Mouse (Mus musculus) spleen, adult 2 months (tissue): ENCODE data around the gene Casc4. TPM values are rescaled to one million over a fixed set of nuclear protein-coding genes. Genes with fewer than 3 reads are reported as not detected.

Experiments
- DNase-seq, 2 experiments: peaks; one replicate each; pipeline versions ENCODE4 v3.0.0 to v3.0.0-alpha.2; 2012 to 2021; ENCODE audit warnings: low spot score in 2 of 2, low read depth in 1 of 2
- H3K27ac ChIP-seq: fragments of 200-500 bp; 2 replicates; pipeline ENCODE4 v1.5.1; 2012; ENCODE audit warnings: low read length, inconsistent platforms; ENCODE audit not compliant: insufficient read depth
- H3K27me3 ChIP-seq: fragments of 200-500 bp; 2 replicates; pipeline ENCODE4 v1.6.1; 2012; ENCODE audit warnings: mild to moderate bottlenecking, moderate library complexity, low read length, inconsistent platforms; ENCODE audit not compliant: control insufficient read depth, insufficient read depth
- H3K36me3 ChIP-seq: fragments of 200-500 bp; 2 replicates; pipeline ENCODE4 v1.6.1; 2012; ENCODE audit warnings: mild to moderate bottlenecking, low read length, inconsistent platforms; ENCODE audit not compliant: control insufficient read depth, insufficient read depth
- H3K4me1 ChIP-seq: fragments of 200-500 bp; 2 replicates; pipeline ENCODE4 v1.6.1; 2011; ENCODE audit warnings: inconsistent platforms; ENCODE audit not compliant: control insufficient read depth, insufficient read depth, insufficient read length
- H3K4me3 ChIP-seq: fragments of 200-500 bp; 2 replicates; pipeline ENCODE4 v1.5.1; 2011; ENCODE audit warnings: mild to moderate bottlenecking, inconsistent platforms; ENCODE audit not compliant: insufficient read depth, insufficient read length; ENCODE audit errors: extremely low read depth
- CTCF ChIP-seq: fragments of 200-500 bp; IDR thresholded peaks from 2 replicates; pipeline ENCODE4 v1.5.1; 2011; ENCODE audit warnings: mild to moderate bottlenecking, inconsistent platforms; ENCODE audit not compliant: insufficient read depth, insufficient read length, insufficient replicate concordance; ENCODE audit errors: extremely low read depth
- POLR2A ChIP-seq: fragments of 200-500 bp; IDR thresholded peaks from 2 replicates; pipeline ENCODE4 v1.6.1; 2011; ENCODE audit warnings: low read depth, low read length, inconsistent platforms
- WGBS: fragments of 180-500 bp; shearing (Covaris S2); methylation state at CpG from one replicate; pipeline ENCODE4 v1.1.7; 2018; 5-methylcytosine and 5-hydroxymethylcytosine counted together
- polyA plus RNA-seq: library from polyadenylated mRNA; depleted of rRNA; stranded (reverse); fragments of >200 nt; gene quantifications from 2 replicates; pipeline ENCODE4 v1.2.3, GENCODE M21; 2012; rRNA removed

Gene Casc4
- polyA plus RNA-seq = 1.6 and 3.8 TPM in 2 replicates

- Histone ChIP-seq H3K27me3 (0 out of 2 replicates have a peak, but pooled peaks cover 2% of the 10 kb centered on the region), H3K4me1 (peaks cover 3% of the 10 kb centered on the region; the same call in 1 of the 2 replicates), H3K27ac (no peak within 1 kb of the TSS), H3K36me3 (no peaks in the 10 kb centered on the region), H3K4me3 (peak within 1 kb of the TSS; percentile 67)
- under 1% methylated on average over 40 of the region's 43 CpGs for WGBS
- TF ChIP-seq CTCF = no peak
- TF ChIP-seq POLR2A = no peak
- DNase-seq = peak; percentile 73 to 81
These were observed at the start of gene Casc4 for GRCm38 (mm10) chr2:121866632-121867050. TSS of gene Casc4 (plus strand) at chr2:121866970.

GRCm38 (mm10) chr2:121821787-121822186 is 45.0 kb upstream of the Casc4 start:
- H3K27me3 ChIP-seq = no peaks in the 10 kb centered on the region
- no peaks in the 10 kb centered on the region for H3K4me1 ChIP-seq
- TF ChIP-seq POLR2A (no peak), CTCF (no peak)
- no peak for DNase-seq
- no peak overlapping the region for H3K4me3 ChIP-seq
- no peaks in the 10 kb centered on the region for H3K36me3 ChIP-seq
- WGBS = 87% methylated on average over 7 of the region's 7 CpGs
- H3K27ac ChIP-seq = no peak overlapping the region

GRCm38 (mm10) chr2:121824653-121825052 is 42.1 kb upstream of the Casc4 start:
- no peak for DNase-seq
- no peaks in the 10 kb centered on the region for H3K36me3 ChIP-seq
- WGBS = 38% methylated on average over 5 of the region's 5 CpGs
- H3K4me1 ChIP-seq = no peaks in the 10 kb centered on the region
- TF ChIP-seq CTCF (no peak), POLR2A (no peak)
- H3K27me3 ChIP-seq = no peaks in the 10 kb centered on the region
- H3K4me3 ChIP-seq = no peak overlapping the region
- no peak overlapping the region for H3K27ac ChIP-seq

GRCm38 (mm10) chr2:121826189-121826588 is 40.6 kb upstream of the Casc4 start:
- WGBS = 84% methylated on average over 2 of the region's 2 CpGs
- TF ChIP-seq POLR2A = no peak
- TF ChIP-seq CTCF = no peak
- DNase-seq = no peak
- H3K4me3 ChIP-seq = no peak overlapping the region
- H3K27ac ChIP-seq = no peak overlapping the region
- no peaks in the 10 kb centered on the region for H3K4me1 ChIP-seq
- no peaks in the 10 kb centered on the region for H3K36me3 ChIP-seq
- no peaks in the 10 kb centered on the region for H3K27me3 ChIP-seq

GRCm38 (mm10) chr2:121828411-121828810 is 38.4 kb upstream of the Casc4 start:
- 80% methylated on average over 3 of the region's 3 CpGs for WGBS

GRCm38 (mm10) chr2:121832484-121832894 is 34.3 kb upstream of the Casc4 start:
- Histone ChIP-seq H3K27me3 (no peaks in the 10 kb centered on the region), H3K4me3 (no peak overlapping the region), H3K4me1 (no peaks in the 10 kb centered on the region), H3K27ac (no peak overlapping the region), H3K36me3 (no peaks in the 10 kb centered on the region)
- DNase-seq = peak; percentile 4 to 14
- WGBS = 10% methylated on average over 5 of the region's 5 CpGs
- TF ChIP-seq CTCF = peak; percentile 39; the same call in 1 of the 2 replicates
- no peak for TF ChIP-seq POLR2A

More at GRCm38 (mm10) chr2:121828411-121828810, 38.4 kb upstream of the Casc4 start:
- Histone ChIP-seq H3K27me3 (no peaks in the 10 kb centered on the region), H3K4me3 (no peak overlapping the region), H3K36me3 (no peaks in the 10 kb centered on the region), H3K4me1 (no peaks in the 10 kb centered on the region), H3K27ac (no peak overlapping the region)
- no peak for DNase-seq
- no peak for TF ChIP-seq POLR2A
- TF ChIP-seq CTCF = no peak

GRCm38 (mm10) chr2:121834926-121835325 is 31.8 kb upstream of the Casc4 start:
- 50% methylated on average over 3 of the region's 3 CpGs for WGBS
- no peaks in the 10 kb centered on the region for H3K36me3 ChIP-seq
- H3K4me3 ChIP-seq = no peak overlapping the region
- TF ChIP-seq CTCF (no peak), POLR2A (no peak)
- no peaks in the 10 kb centered on the region for H3K4me1 ChIP-seq
- no peak overlapping the region for H3K27ac ChIP-seq
- DNase-seq = no peak
- no peaks in the 10 kb centered on the region for H3K27me3 ChIP-seq
